Mouse (Mus musculus) lung, postnatal 4 days (tissue): ENCODE results near the gene Fut11.

ENCODE experiments used
- DNase-seq, 2 experiments: peaks; one replicate each; pipeline ENCODE4 v3.0.0; 2021

Gene Fut11

GRCm38 (mm10) chr14:20723006-20723405, 28.2 kb downstream of the Fut11 start:
- no peak for DNase-seq

GRCm38 (mm10) chr14:20724043-20724442, 29.3 kb downstream of the Fut11 start:
- DNase-seq, result peak; percentile 69 to 79

GRCm38 (mm10) chr14:20725660-20726339, 31.0 kb downstream of the Fut11 start:
- no peak for DNase-seq

- no peak for DNase-seq
These were observed 35.1 kb downstream of the Fut11 start for GRCm38 (mm10) chr14:20729871-20730270.

- no peak for DNase-seq
These were observed 36.3 kb downstream of the Fut11 start for GRCm38 (mm10) chr14:20730853-20731602.

GRCm38 (mm10) chr14:20733041-20733951, 38.5 kb downstream of the Fut11 start:
- DNase-seq, result no peak

- DNase-seq, result peak; percentile 93 to 95
These were observed 39.4 kb downstream of the Fut11 start, which contains the start of gene Ndst2 for GRCm38 (mm10) chr14:20733952-20734774. Gene Ndst2 (minus strand): TSS chr14:20734562.

- no peak for DNase-seq
These were observed 40.3 kb downstream of the Fut11 start for GRCm38 (mm10) chr14:20735052-20735451.

GRCm38 (mm10) chr14:20735892-20736390, 41.2 kb downstream of the Fut11 start:
- DNase-seq, result no peak

GRCm38 (mm10) chr14:20737306-20737705, 42.5 kb downstream of the Fut11 start:
- peak; percentile 76 to 81 for DNase-seq

GRCm38 (mm10) chr14:20738511-20738910, 43.7 kb downstream of the Fut11 start:
- no peak for DNase-seq

- peak; percentile 44 to 67 for DNase-seq
These were observed 46.5 kb downstream of the Fut11 start for GRCm38 (mm10) chr14:20741301-20741700.

- DNase-seq, result no peak
These were observed 48.8 kb downstream of the Fut11 start for GRCm38 (mm10) chr14:20743614-20744013.

- DNase-seq, result no peak
These were observed 52.2 kb downstream of the Fut11 start for GRCm38 (mm10) chr14:20746935-20747334.

- no peak for DNase-seq
These were observed 53.6 kb downstream of the Fut11 start for GRCm38 (mm10) chr14:20748388-20748787.

- DNase-seq, result no peak
These were observed 54.8 kb downstream of the Fut11 start for GRCm38 (mm10) chr14:20749494-20750051.

GRCm38 (mm10) chr14:20750503-20750902, 55.7 kb downstream of the Fut11 start:
- DNase-seq, result no peak
